Mouse (Mus musculus): Measurements from ENCODE around the gene AI182371.

DNA sequence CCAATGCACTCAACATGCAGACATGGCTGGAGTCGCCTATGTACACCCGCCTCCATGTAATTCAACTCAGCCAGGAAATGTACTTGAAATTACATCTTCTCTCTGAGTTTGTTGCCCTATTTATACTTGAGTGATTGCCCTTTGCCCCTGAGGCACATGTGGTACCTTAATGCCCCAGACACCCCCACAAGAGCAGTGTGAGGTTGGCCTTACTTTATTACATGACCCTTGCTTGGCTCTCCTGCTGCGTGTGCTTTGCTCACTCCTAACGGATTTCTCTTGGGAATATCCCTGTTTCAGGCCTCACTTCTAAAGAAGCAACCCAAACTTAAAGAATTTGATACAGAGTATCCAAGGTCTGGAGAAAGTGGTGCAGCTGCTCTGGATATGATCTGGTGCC, 31.1 kb downstream of the AI182371 start:
- TF ChIP-seq POLR2A (IDR thresholded peaks at IDR 0.05; ENCODE audit: low read depth, low read length) (no peak), CTCF (IDR thresholded peaks at IDR 0.05; ENCODE audit: extremely low read depth, insufficient read depth, insufficient read length, insufficient replicate concordance) (no peak)
